Mouse (Mus musculus): ENCODE data around the gene Dzip1l. TPM values are rescaled to one million over a fixed set of nuclear protein-coding genes. Genes with fewer than 3 reads are reported as not detected.
A peak's percentile ranks its signal among the peaks of the same experiment; 100 is the strongest.

The Dzip1l gene
- total RNA-seq, 2 experiments from 2014 or later, result 21.2 to 27.7 TPM

DNA sequence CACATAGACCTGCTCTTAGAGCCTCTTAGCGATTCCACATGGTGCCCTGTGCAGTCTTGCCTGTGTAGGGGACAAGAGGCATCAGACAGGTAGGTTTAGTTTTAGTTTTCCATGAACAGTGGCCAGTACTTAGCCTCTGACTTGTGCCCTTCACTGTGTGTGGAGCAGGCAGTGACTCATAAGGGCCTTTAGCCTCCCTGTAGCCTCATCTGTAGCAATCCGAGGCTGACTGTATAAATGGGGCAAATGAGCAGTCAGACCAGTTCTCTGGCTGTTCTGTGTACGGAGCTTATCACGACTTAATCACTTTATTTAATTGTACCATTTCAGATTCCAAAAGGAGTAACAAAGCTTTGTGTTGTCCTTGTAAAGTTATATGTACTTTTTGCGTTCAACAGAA is 10.7 kb downstream of the Dzip1l start:
- no peak for DNase-seq (ENCODE audit: low spot score in 2 of 2)
- intact Hi-C loops (cut with DNase I), result no loop called here

DNA sequence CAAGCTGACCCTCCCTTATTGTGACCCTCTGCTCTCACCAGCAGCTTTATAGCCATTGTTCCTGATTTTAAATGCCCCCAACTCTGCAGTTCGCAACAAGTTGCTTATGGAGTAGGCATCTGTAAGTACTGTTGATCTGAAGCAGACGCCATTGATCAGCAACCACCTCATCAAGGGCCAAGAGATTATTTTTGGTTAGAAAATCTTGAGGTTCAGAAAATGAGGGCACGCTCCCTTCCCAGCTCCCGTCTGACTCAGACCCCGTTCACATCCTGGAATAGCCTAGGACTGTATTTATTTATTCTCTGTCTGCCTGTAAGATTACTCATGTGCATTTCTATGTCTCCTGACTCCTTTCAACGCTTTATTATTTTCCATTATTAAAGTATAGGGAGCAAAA is 16.1 kb downstream of the Dzip1l start:
- intact Hi-C loops (cut with DNase I), result no loop called here
- DNase-seq (ENCODE audit: low spot score in 2 of 2), result no peak

DNA sequence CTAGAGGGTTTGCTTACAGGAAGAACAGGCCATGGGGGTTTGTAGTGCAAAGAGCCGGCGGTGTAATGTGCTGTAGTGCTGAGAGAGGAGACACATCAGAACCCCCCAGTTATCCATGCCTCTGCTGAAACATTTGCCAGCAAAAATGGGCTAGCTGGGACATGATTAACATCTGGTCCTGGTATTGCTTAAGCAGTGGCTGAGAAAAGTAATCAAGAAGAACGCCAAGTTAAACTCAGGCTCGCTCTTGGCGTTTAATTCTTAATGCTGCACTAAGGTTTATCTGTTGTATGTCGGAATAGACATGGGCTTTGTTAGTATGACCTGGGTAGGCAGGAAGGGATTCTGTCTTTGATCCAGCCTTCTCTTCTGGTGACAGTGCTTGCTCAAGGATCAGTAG is 16.8 kb downstream of the Dzip1l start:
- DNase-seq (ENCODE audit: low spot score in 2 of 2), result no peak
- intact Hi-C loops (cut with DNase I), result no loop called here

DNA sequence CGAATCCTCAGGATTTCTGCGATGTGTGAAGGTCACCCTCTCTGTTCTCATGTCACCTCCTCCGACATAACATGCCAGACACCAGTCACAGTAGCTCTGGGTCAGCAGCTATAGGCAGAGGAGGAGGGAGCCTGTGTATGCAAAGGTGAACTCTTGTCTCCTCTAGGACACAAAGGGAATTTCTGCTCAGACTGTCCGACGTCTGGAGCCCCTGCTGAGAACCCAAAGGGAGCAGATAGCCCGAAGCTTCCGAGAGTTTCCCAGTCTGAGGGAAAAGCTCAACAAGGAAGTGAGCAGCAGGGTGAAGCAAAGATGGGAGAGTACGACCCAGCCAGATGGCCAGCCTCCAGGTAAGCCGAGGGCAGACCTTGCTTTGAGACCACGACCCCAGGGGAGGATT is 31.5 kb downstream of the Dzip1l start:
- no peak for DNase-seq (ENCODE audit: low spot score in 2 of 2)
- intact Hi-C loops (cut with DNase I), result no loop called here

DNA sequence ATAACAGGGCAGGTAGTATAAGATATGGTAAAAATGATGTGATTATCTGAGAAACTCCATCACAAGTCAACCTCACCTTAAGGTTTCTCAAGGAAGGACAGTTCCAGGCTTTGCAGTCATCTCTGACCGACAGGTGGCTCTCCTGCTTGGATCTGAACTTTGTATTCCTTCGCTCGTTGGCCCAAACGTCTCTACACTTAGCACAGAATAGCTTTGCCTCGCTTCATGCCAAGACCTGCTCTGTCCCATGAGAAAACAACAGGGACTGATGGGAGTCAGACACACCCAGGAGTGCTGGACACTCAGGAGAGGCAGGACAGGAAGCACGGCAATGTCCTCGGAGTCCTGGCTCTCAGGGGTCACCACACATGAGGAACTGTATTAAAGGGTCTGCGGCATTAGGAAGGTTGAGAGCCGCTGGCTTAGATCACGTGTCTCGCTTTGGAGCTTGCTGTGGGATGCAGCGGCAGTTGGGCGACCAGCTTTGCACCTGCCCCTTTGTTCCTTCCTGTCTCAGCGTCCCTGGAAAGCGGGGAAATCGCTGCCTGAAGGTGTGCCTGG is 32.4 kb downstream of the Dzip1l start:
- intact Hi-C loops (cut with DNase I), result loop anchor here (2.0 kb wide), 1 partner anchor 71 kb away; no protein-coding TSS in a partner anchor
- no peak for DNase-seq (ENCODE audit: low spot score in 2 of 2)

DNA sequence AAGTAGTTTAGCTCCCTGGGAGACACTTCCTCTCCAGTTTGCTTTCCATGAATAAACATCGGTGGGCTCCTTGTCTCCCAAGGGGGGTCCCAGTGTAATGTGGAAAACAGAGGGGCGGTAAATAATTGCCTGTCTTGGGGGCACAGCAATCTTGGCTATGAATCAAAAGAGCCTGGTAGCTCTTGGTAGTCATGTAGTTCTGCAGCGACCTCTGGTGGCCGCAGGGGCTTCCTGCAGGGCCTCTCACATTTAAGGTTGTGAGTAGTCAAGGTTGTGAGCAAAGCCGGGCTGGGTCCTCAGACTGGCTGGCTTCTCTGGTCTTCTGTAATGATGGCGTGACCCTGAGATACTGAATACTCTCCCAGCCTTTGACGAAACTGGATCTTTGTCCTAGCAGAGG is 33.1 kb downstream of the Dzip1l start:
- intact Hi-C loops (cut with DNase I), result loop anchor here (2.0 kb wide), 1 partner anchor 72 kb away; no protein-coding TSS in a partner anchor
- DNase-seq (ENCODE audit: low spot score in 2 of 2), result peak; percentile 68 to 74

DNA sequence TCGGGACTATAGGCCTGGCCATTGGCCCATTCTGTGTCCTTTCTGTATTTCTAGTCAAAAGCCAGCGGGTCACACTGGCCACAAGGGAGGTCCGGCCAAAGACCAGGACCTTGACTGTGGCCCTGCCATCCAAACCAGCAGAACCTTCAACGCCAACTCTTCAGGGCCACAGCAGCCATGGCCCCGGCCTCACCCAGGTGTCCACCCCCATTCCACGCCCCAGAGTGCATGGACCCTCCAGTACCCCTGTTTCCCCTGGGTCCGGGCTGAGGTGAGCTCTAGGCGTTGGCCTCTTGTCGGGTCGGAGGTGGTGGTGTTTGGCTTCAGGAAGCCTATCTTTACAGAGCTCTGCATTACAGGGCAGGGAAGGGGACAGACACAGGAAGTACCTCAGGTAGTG is 33.6 kb downstream of the Dzip1l start:
- intact Hi-C loops (cut with DNase I), result loop anchor here (2.0 kb wide), 1 partner anchor 72 kb away; no protein-coding TSS in a partner anchor
- DNase-seq (ENCODE audit: low spot score in 2 of 2), result no peak

DNA sequence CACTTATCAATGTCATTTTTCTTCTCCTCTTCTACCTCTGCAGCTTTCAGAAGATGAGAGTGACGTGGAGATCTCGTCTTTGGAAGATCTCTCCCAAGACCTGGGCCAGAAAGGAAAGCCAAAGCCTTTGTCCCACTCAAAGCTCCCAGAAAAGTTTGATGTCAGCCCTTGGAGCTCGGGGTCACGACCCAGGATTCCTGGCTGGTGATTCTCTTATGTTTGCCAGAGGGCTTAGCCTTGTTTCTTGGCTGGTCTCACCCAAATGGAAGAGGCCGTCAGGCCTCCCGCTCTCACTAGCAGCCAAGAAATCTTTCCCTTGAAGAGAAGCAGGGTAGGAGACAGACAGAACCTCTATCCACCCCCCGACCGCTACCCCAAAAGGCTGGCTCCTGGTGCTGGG is 38.3 kb downstream of the Dzip1l start:
- intact Hi-C loops (cut with DNase I), result no loop called here
- peak in 1 of 2 experiments; percentile 14 for DNase-seq (ENCODE audit: low spot score in 2 of 2)

DNA sequence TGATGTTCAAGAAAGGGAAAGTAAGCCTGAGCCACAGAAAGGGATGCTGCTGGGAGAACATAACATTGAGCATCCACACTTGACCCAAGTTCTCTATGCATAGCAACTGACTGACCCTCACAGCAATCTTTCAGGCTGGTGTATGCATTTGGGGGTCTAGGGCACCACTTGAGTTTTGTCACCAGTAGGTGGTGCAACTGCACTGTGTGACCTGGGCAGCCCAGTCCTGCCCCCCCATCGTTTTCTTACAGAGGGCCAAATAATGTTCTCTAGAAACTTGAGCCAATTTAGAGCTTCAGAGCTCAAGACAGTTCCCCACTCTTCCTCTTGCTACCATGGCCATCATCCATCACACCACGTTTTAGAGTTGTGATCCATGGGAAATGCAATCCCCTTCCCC is 42.3 kb downstream of the Dzip1l start:
- intact Hi-C loops (cut with DNase I), result no loop called here
- DNase-seq (ENCODE audit: low spot score in 2 of 2), result no peak

DNA sequence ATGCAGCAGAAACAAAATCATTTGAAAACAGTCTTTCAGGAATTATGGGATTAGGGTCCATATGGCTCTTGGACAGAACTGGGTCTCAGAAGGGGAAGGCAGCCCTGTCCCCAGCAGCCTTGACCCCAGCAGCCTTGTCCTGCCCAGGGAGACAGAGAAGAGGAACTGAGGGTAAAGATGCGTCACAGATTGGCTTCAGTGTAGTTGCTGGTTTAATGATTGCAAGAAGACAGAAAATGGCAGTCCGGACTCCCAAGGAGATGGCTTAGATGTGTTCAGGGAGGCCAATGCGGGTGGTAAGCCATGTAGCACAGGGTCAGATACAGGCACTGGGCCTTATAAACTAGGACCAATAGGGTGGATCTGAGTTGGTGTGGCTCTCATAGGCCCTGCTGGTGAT is 46.4 kb downstream of the Dzip1l start:
- no peak for DNase-seq (ENCODE audit: low spot score in 2 of 2)
- intact Hi-C loops (cut with DNase I), result no loop called here

DNA sequence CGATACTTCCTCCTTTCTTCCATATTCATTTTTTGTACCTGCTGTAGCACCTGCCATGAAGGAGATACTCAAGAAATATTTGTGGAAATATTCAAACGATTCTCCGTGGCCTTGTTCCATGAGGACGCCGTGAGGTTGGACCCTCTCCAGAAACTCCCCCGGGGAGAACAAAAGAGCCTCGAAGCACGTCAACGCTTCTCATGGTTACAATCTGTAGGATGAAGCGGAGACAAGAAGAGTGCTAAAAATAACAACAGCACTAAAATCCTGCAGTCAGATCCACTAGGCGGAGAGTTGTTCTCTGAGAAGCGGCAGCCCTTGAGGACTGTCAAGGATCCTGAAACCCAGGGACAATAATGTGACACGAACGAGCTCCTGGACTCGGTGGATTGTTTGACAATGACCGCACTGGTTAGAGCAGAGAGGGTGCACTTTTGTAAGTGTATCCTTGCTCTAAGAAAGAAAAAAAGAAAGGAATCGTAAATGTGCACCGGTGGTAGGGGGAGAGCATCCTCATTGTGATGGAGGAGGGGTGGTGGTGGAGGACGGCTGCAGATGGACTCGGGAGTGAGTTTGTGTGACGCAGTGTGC is 52.8 kb downstream of the Dzip1l start:
- peak; percentile 56 to 79 for DNase-seq (ENCODE audit: low spot score in 2 of 2)
- intact Hi-C loops (cut with DNase I), result loop anchor here (5.0 kb wide), 1 partner anchor 40 kb away; no protein-coding TSS in a partner anchor

DNA sequence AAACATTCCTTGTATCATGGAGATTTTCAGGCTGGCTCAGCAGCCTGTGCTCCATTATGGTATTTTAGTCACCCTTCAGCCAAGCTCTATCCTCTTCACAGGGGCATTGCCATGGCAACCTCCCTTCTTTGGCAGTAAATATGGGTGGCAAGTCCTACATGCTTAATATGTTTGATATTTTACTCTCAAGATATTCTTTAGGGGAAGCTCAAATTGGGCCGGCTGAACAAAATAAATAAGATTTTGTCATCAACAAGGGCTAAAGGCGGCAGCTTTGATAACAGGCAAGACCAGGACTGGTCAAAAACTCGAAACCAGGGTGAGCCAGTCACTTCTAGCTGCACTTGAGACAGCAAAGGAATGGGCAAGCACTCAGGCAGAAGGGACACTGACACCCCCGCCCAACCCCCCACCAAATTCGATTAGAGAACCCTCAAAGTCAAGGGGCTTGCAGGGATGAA is 55.8 kb downstream of the Dzip1l start:
- peak; percentile 40 to 46 for DNase-seq (ENCODE audit: low spot score in 2 of 2)
- intact Hi-C loops (cut with DNase I), result no loop called here

DNA sequence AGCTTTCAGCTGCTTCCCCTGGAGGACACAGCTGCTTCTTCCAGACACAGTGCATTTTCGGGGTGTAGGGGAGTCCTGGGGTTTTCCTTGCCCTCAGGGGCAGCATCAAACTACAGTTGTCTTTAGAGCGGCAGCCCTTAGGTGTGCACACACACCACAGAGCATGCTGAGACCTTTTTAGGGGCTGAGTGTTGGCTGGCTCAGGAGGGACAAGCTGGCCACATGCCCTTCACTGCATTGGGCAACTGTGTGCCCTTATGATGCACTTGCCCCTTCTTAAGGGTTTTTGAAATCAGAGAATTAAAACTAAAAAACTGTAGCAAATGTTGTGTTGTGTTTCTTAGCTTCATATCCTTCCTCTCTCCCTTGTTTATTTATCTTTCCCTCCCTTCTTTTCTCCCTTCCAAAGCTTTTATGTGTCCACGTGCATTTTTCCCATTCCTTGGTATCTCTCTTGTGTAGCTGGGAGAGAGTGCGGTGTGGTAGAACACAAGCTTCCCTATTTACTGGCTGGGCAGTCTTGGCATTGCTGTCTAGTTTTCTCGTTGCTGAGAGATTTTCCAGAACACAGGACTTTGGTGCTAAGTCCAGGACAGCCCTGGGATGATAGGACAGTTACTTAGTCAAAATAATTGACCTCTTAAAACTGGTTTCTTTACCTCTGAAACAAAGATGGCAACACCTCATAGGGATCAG is 56.4 kb downstream of the Dzip1l start:
- no peak for DNase-seq (ENCODE audit: low spot score in 2 of 2)
- intact Hi-C loops (cut with DNase I), result no loop called here

DNA sequence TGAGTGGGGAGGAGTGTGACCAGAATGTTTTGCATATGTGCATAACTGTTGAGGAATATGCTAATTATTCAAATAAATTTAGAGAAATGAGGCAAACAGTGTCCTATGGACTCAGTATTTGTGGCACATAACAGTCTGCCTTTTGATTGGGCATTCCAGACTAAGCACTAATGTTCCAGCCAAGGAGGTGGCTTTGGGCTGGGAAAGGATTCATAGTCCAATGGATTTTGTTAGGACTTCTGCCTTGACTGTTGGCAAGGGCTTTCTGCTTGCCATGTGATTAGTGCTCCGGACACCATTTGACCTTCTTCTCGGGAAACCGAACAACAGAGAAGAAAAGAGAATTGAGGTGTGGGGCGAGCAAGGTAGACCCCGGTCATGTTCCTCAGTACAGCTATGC is 60.5 kb downstream of the Dzip1l start:
- DNase-seq (ENCODE audit: low spot score in 2 of 2), result no peak
- intact Hi-C loops (cut with DNase I), result no loop called here

DNA sequence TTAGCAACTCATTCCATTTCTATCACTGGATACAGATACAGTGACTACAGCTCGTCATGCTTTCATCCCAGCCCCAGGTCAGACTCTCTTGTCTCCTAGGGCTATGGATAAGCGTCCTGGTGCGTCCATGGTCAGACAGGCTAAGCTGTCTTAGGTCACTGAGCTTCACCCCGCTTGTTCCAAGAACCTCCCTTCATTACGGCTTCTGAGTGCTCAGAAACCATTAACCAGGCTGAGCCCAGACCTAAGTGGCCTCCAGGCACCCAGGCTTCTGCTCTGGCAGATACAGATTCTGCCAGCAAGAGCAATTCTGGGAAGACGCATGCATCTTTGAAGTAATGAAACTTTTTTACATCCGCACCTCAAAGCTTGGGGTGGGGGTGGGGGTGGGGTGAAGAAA is 61.1 kb downstream of the Dzip1l start:
- intact Hi-C loops (cut with DNase I), result no loop called here
- no peak for DNase-seq (ENCODE audit: low spot score in 2 of 2)

DNA sequence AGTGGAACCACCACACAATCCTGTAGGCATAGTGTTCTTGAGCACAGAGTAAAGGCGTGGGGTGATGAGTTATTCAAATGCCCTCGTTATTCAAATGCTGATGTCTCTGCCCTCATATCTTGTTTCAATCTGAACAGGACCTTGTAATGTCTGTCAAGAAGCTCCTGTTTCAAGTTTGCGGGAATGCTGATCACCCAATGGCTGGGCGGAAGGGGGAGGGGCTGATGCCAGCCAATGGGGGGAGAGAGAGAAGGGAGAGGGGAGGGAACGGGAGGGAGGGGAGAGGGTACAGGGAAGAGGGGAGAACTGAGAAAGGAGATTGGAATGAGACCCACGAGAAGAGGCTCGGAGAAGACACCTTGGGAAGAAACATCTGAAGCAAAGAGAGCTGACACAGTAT is 65.7 kb downstream of the Dzip1l start:
- intact Hi-C loops (cut with DNase I), result no loop called here
- no peak for DNase-seq (ENCODE audit: low spot score in 2 of 2)

DNA sequence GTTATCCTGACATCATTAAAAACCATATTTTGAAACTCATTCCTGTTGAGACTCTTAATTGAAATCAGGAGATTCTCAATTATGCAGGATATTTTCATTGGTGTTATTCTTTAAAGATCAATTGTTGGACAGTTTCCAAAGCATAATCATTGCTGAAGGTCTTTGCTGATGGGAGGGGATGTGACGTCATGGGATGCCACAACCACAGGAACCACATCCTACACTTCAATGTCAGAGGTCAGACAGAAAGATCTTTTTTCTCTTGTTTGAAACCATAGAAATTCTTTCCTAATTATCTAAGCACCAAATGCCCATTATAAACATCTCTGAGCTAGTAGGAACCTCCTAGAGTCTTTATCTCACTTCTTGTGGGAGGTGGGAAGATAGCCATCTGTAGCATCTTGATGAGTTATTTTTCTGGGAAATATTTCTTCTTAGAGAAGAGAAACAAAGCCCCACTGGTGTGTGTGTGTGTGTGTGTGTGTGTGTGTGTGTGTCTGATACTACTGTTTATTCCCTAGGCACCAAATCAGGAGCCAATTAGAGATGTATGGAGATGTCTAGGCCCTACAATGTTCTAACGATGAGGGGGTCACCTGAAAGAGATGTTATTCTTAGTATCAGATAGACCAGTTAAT is 70.6 kb downstream of the Dzip1l start:
- peak in 1 of 2 experiments; percentile 28 for DNase-seq (ENCODE audit: low spot score in 2 of 2)
- intact Hi-C loops (cut with DNase I), result no loop called here

DNA sequence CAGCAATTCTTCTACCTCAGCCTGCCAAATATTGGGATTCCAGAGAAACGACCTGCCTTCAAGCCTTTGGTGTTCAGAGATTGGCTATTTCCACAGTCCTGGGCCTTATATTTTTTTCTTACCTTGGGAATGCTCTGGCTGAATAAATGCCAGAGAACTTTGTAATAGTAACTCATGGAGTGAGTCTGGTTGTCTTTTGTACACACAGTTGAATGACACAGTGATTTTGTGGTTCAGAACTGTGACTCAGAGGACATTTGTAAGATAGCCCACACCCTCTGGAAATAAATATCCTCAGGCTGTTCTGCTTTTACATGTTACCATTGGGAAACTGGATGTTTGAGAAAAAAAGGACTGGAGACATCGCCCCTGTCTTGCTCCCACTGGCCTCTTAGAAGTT is 71.9 kb downstream of the Dzip1l start:
- intact Hi-C loops (cut with DNase I), result no loop called here
- no peak for DNase-seq (ENCODE audit: low spot score in 2 of 2)

DNA sequence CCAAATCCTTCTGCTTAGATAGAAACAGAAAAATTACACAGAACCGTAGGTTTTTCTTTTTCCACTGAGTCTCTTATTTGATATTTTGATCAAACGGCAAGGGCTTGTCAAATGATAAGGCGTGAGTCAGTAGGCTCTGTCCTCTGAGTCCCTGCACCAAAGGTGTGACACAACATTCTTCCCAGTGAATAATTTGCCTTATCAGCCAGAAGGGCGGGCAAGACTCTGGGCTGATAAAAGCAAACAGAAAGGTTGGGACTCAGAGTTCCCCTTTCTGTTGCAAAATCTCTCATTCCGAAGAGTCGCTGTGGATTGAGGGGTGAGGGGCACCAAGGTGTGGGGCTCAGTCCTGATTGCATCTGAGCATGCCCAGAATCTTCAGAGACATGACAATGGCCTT is 72.9 kb downstream of the Dzip1l start:
- intact Hi-C loops (cut with DNase I), result no loop called here
- no peak for DNase-seq (ENCODE audit: low spot score in 2 of 2)

DNA sequence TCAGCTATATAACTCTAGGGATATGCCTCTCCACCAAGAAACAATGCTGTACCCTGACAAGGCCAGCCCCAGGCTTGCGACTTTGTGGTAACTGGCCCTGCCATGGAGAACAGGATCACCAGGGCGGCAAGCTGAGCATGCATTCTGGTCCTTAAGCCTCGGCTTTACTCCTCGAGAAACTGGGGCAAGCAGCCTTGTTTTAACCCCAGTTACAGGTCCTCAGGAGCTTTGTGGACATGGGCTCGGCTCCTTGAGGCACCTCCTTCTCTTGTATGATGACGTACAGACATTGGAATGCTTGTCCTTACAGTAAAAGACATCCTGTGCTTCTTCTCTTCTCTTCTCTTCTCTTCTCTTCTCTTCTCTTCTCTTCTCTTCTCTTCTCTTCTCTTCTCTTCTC is 74.4 kb downstream of the Dzip1l start:
- intact Hi-C loops (cut with DNase I), result no loop called here
- DNase-seq (ENCODE audit: low spot score in 2 of 2), result no peak

DNA sequence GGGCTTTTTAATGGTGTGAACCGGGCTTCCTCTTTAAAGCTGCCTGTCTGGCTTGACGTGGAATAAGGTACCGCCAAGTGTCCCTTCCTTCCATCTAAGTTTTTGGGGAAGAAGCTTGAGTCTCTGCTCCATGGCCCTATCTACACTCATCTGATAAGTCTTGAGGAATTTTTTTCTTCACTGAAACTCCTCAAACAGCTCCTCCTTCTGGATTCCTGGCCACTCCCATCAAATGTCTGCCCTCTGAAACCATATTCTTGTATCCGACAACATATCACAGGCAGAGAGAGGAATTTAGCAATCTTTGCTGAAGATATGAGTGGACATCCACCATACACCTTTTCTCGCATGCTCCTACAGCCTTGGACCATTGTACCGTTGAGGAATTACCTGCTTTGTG is 77.0 kb downstream of the Dzip1l start:
- no peak for DNase-seq (ENCODE audit: low spot score in 2 of 2)
- intact Hi-C loops (cut with DNase I), result no loop called here
